Mouse (Mus musculus) bone marrow macrophage, adult 2 months (primary cell): ENCODE results near the gene Uhmk1. TPM values are rescaled to one million over a fixed set of nuclear protein-coding genes. Genes with fewer than 3 reads are reported as not detected.
A peak's percentile ranks its signal among the peaks of the same experiment; 100 is the strongest.

Experiments
- H3K27ac ChIP-seq: 2 replicates; pipeline ENCODE4 v1.5.1; 2012; ENCODE audit warnings: low read depth, low read length; ENCODE audit not compliant: insufficient read depth
- H3K4me1 ChIP-seq: 2 replicates; pipeline ENCODE4 v1.6.1; 2012; ENCODE audit warnings: low read length; ENCODE audit not compliant: control insufficient read depth, insufficient read depth
- H3K4me3 ChIP-seq: 2 replicates; pipeline ENCODE4 v1.5.1; 2012; ENCODE audit warnings: mild to moderate bottlenecking, low read length, moderate library complexity; ENCODE audit not compliant: insufficient read depth
- CTCF ChIP-seq: IDR thresholded peaks from 2 replicates; pipeline ENCODE4 v1.5.1; 2012; ENCODE audit warnings: low read depth, mild to moderate bottlenecking, low read length, moderate library complexity
- POLR2A ChIP-seq: IDR thresholded peaks from 2 replicates; pipeline ENCODE4 v1.6.1; 2012; ENCODE audit warnings: mild to moderate bottlenecking, low read depth, low read length, borderline replicate concordance
- polyA plus RNA-seq: library from polyadenylated mRNA; stranded (reverse); fragments of >200 nt; gene quantifications from 2 replicates; pipeline ENCODE4 v1.2.4, GENCODE M21; 2012; ENCODE audit not compliant: missing spikeins, insufficient read depth, insufficient read length

Uhmk1 gene
- polyA plus RNA-seq, 1 experiment, result 52.3 TPM

DNA sequence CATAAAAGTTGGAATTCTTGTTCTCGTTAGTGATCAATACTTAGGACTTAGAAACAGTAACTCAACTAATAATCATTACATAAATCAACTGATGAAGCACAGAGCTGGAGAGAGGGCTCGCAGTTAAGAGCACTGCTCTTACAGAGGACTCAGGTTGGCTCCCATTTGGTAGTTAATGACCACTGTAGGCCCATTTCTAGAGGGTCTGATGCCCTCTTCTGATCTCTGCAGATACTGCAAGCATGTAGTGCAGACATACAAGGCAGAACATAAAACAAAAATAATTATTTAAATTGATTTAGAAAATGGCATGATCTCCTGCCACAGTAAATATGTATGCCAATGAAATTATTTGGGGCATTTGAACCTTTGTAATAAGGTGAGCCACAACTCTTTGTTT, 55.5 kb downstream of the Uhmk1 start:
- Histone ChIP-seq H3K4me3 (no peak overlapping the region), H3K4me1 (peaks cover 34% of the 10 kb centered on the region), H3K27ac (peak overlapping the region; percentile 52)
- TF ChIP-seq CTCF (no peak), POLR2A (no peak)

DNA sequence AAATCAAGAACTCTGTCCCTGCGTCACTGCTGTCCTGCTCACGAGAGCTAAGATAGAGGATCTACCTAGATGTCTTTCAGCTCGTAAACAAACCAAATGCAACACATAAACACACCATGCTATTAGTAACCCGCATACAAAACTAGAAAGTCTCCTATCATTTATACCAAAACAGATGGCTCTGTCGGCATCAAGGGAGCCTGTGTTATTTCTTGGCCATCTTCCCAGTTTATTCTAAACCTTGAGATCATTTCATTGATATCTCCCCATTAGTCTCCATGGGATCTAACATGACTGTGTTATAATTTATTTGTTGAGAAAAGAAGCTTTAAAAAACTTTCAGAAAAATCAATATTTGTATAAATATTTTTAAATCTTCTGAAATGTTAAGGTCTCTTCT, 59.4 kb downstream of the Uhmk1 start:
- TF ChIP-seq CTCF, result no peak
- no peak for TF ChIP-seq POLR2A
- H3K27ac ChIP-seq, result no peak overlapping the region
- no peak overlapping the region for H3K4me3 ChIP-seq

DNA sequence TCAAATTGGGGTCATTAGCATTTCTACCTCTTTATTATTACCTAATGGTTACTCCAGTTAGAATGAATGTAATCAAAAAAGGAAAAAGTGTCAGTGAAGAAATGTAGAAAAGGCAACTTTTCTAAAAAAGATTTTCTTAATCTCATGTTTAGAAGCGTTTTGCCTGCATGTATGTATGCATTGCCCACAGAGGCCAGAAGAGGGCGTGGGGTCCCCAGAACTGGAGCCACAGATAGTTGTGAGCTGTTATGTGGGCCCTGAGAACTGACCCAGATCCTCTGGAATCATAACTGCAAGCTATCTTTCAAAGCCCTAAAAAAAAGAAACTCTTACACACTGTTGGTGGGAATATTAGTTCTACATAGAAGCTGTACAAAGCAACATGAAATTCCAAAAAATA, 59.9 kb downstream of the Uhmk1 start:
- Histone ChIP-seq H3K4me3 (no peak overlapping the region), H3K27ac (no peak overlapping the region), H3K4me1 (peaks cover 5% of the 10 kb centered on the region)
- TF ChIP-seq POLR2A, result no peak
- TF ChIP-seq CTCF, result no peak

More for the DNA sequence above, 59.4 kb downstream of the Uhmk1 start:
- peaks cover 10% of the 10 kb centered on the region for H3K4me1 ChIP-seq

DNA sequence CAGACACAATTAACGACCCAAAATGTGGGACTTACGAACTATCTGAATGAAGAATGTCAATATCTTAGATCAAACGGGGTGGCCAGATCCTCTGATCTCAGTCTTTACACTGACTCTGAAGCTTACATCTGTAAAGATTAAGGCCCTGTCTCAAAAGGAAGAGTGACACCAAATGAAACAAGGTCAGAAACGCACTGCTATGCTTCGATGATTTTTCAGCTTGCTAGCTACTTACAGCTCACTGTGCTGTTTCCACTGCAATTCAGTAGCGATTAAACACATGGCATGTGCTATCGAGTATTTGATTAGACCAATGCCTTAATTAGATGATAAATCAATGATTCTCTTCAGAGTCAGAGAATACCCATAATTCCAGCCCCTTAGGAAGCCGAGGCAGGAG, 61.2 kb downstream of the Uhmk1 start:
- TF ChIP-seq POLR2A, result no peak
- TF ChIP-seq CTCF, result no peak
- Histone ChIP-seq H3K4me3 (no peak overlapping the region), H3K4me1 (peaks cover 7% of the 10 kb centered on the region), H3K27ac (no peak overlapping the region)

DNA sequence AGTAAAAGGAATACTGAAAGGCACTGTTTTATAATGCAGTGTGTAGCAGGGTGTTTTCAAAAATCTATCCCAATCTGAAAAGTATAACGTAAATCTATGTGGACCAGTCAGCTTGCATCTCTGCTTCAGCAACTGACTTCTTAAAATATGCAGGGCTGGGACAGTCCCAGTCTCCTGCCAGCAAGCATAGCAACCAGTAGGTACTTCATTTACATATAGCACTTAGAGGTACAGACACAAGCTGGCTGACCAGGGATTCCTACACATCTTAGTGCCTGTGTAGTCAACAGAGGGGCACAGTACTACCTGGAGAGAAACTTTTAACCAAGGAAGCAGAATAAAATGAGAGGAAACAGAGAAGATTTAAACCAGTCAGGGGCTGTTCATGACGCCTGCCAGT, 62.6 kb downstream of the Uhmk1 start:
- no peak overlapping the region for H3K27ac ChIP-seq
- H3K4me1 ChIP-seq, result peaks cover 7% of the 10 kb centered on the region
- no peak overlapping the region for H3K4me3 ChIP-seq
- TF ChIP-seq CTCF, result no peak
- TF ChIP-seq POLR2A, result no peak

DNA sequence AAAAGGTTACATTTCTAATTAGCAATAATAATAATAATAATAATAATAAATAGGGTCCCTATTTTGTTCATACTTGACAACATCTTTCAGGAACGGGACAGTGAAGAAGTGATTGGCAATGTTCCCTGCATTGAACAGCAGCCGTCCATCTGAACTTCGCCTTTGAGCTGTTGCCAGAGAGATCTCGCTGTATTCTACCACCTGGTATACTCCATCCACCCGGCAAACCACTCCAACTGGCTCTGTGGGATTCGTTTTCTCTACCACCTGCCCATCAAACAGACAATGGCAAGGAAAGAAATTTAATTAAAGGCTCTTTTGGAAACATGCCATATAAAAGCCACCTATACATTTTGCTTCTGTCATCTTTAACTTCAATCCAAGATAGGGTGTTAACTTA, 64.3 kb downstream of the Uhmk1 start:
- H3K27ac ChIP-seq, result no peak overlapping the region

DNA sequence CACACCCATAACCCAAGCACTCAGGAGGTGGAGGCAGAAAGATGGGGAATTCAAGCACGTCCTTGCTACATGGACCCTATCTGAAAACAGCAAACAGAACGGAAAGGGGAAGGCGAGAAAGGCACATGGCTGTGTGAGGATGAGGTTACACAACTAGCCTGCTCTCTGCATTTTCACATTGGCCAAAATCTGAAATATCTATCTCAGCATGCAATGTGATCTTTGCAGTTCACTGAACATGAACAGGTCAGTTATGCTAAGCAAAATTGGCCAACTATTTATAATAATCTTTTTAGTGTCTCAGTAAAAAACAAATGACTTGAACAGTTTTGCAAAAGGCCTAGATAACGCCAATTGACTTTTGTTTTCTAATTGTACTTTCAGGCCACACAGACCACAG, 65.4 kb downstream of the Uhmk1 start:
- TF ChIP-seq CTCF (no peak), POLR2A (no peak)
- no peak overlapping the region for H3K27ac ChIP-seq
- peaks cover 7% of the 10 kb centered on the region for H3K4me1 ChIP-seq
- H3K4me3 ChIP-seq, result no peak overlapping the region

More for the DNA sequence above, 64.3 kb downstream of the Uhmk1 start:
- H3K4me3 ChIP-seq, result no peak overlapping the region
- TF ChIP-seq CTCF (no peak), POLR2A (no peak)
- H3K4me1 ChIP-seq, result peaks cover 7% of the 10 kb centered on the region

DNA sequence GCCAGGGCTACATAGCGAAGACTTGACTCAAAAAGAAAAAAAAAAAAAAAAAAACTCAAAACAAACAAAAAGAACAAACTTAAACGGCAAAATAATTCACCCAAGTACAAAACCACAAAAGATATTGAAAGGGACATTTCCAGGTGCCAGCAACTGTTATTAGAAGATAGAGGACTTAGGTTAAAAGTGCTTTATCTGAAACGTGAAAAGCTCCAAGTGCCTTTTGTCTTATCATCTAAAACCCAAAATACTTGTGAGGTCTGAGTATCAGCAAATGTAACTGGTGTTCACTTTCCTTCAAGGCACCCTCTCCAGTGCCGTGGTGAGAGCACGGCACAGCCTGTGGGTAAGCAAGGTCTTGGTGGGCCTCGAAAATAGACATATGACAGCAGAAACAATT, 66.7 kb downstream of the Uhmk1 start:
- Histone ChIP-seq H3K4me3 (no peak overlapping the region), H3K4me1 (peaks cover 7% of the 10 kb centered on the region), H3K27ac (no peak overlapping the region)

DNA sequence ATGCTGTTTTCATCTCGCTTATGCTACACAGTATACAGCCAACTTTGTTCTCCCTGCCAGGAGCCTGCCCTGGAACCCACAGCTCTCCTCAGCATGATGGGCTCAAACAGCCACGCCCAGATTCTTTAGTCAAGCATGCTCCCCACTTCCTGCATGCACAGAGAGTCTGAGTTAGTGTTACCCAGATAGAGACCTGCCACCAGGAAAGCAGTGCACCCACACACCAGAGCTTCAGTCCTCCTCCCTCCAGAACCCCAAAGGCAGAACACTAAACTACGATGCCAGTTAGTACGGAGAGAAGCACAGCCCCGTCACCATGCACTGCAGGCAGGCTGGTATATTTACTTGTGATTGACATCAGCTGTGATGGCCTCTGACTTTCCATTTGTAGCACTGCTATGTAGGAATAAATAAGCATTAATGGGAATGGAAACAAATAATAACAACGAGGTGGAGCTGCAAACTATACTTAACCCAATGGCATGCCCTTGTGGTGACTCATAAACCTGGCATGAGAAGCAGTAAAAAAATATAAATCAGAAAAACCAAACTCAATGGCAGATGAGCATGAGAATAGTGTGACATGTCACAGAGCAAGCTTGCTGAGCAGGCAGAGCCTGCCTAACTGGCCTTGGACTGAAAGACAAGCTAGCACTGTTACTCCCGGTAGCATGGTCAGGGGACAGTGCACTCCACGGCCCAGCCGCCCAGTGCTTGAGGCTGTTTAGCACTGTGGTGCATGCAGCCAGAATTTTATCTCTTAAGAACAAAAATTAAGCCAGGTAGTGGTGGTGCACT, 67.3 kb downstream of the Uhmk1 start:
- TF ChIP-seq POLR2A, result no peak
- TF ChIP-seq CTCF, result no peak
- no peak overlapping the region for H3K4me3 ChIP-seq
- no peak overlapping the region for H3K27ac ChIP-seq
- peaks cover 7% of the 10 kb centered on the region for H3K4me1 ChIP-seq

More for the DNA sequence above, 66.7 kb downstream of the Uhmk1 start:
- TF ChIP-seq CTCF, result no peak
- TF ChIP-seq POLR2A, result no peak

DNA sequence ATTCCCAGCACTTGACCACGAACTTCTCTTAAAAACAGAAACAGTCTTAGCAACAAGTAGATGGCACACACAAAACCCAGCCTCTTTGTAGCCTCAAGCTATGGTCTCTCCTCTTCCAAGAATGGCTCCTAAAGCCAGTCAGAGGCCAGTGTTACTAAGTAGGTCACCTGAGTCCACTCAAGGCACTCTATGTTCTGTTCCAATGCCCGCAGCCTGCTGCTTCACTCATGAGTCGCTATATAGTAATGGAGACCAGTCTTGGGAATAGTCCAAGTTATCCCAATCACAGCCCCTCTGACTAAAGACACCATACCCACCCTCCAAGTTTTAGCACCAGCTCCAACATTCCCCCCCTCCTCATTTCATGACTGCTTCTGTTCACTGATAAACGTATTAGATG, 69.6 kb downstream of the Uhmk1 start:
- H3K27ac ChIP-seq, result no peak overlapping the region
- H3K4me3 ChIP-seq, result no peak overlapping the region
- H3K4me1 ChIP-seq, result peaks cover 7% of the 10 kb centered on the region
- no peak for TF ChIP-seq CTCF
- TF ChIP-seq POLR2A, result no peak

Other genes with a start within 250 kb of the Uhmk1 start
- 2.7 and 3.2 TPM in 2 replicates for gene Hsd17b7, start 246.2 kb downstream of the Uhmk1 start, polyA plus RNA-seq
- 0.59 and 0.76 TPM in 2 replicates for gene Ddr2, start 104.6 kb downstream of the Uhmk1 start, polyA plus RNA-seq
- 24.4 and 28.0 TPM in 2 replicates for gene Uap1, start 40.4 kb downstream of the Uhmk1 start, polyA plus RNA-seq
- 1.8 and 2.1 TPM in 2 replicates for gene Sh2d1b2, start 17.4 kb upstream of the Uhmk1 start, polyA plus RNA-seq
- gene Sh2d1b1, start 61.9 kb upstream of the Uhmk1 start, polyA plus RNA-seq, result 12.3 and 14.2 TPM in 2 replicates
- 2.0 and 2.3 TPM in 2 replicates for gene Gm7694, start 90.9 kb upstream of the Uhmk1 start, polyA plus RNA-seq
- not detected in 2 replicates for gene Spata46, start 93.4 kb upstream of the Uhmk1 start, polyA plus RNA-seq